Mouse (Mus musculus): ENCODE results near the gene Slit3. TPM values are rescaled to one million over a fixed set of nuclear protein-coding genes. Genes with fewer than 3 reads are reported as not detected.

The Slit3 gene
- 3.6 TPM for polyA plus RNA-seq (2014; fragmentation: Illumina TruSeq; extraction: RNeasy Lipid Tissue Mini Kit (QIAGEN cat#74804); ENCODE audit: low read depth, low replicate concordance)

DNA sequence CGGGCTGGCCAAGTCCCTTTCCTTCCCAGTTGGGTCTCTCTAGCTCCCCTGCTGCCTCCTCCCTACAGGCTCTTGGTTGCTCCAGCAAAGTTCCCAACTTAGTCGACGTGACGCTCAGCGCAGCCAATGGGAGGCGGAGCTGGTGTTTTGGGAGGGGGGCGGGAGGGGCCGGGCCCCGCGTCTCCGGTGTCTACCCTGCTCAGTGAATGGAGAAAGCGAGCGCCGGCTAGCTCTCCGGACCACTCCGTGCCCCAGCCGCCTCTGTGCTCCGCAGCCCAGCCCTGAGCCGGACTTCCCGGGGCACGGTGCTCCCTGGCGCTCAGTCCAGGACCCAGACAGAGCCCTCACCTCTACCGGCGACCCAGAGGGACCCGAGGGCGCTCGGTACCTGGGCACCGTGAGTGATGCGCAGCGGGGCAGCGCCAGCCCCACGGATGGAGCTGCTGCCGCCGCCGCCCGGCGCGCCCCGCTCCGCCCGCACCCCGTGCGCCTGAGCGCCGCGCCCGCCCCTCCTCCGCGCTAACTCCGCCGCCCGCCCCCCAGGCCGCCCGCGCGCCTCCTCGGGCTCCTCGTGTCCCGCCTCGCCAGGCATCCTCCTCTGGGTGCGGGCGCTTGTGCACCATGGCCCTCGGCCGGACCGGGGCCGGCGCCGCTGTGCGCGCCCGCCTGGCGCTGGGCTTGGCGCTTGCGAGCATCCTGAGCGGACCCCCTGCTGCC is at the start of gene Slit3:
Gene Slit3 (plus strand): TSS at position 331 of the 717 bp plus-strand sequence.

Measured in adrenal gland, adult 10 weeks (tissue).